Mouse (Mus musculus): ENCODE data around the gene Cse1l.
A peak's percentile ranks its signal among the peaks of the same experiment; 100 is the strongest.

Gene Cse1l

GRCm38 (mm10) chr2:166905711-166906522, at the start of gene Cse1l:
Gene Cse1l, plus strand, starts transcription at chr2:166906040.
- DNase-seq: peak; percentile 98 to 99

DNA sequence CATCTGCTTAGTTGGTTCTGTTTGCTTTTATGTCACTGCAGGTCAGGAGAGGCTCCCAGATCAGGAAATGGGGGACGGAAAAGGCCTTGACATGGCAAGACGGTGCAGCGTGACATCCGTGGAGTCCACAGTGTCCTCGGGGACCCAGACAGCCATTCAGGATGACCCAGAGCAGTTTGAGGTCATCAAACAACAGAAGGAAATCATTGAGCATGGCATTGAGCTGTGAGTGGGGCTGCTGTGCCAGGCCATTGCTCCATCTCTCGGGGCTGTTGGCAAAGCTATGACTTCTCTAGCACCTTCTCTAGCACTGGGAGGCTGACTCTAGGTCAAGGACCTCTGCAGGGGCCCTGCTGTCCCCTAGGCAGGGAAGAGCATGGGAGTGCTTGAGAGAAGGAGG, 49.5 kb upstream of the Cse1l start:
- DNase-seq: no peak

DNA sequence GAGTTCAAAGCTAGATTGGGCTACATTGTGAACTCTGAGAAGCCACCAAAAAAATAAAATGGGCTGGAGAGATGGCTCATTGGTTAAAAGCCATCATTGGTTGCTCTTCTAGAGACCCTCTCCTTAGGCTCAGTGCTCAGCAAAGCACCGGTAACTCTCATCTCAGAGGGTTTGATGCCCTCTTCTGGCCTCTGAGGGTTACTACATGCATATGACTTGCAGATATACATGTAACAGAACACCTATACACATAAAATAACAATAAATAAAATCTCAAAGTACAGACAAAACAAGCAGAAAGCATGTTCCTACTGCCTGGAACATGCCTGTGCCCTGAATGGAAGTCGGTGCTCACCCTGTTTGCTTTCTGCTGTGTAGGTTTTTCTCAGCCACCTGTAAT, 48.7 kb upstream of the Cse1l start:
- no peak for DNase-seq

DNA sequence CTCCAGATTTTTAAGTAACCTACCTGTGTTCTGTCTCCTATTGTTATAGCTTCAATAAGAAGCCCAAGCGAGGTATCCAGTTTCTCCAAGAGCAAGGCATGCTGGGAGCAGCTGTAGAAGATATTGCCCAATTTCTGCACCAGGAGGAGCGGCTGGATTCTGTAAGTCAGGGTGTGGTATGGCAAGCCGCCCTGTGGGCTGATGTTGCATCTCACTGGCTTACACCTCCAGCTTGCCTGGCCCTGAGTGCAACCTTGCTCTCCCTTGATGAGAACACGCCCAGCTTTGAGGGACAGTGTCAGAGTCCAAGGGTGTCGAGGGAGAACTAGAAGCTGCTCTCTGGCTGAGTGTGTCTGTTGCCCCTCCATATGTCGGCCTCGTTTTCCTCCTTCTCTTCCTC, 46.6 kb upstream of the Cse1l start:
- no peak for DNase-seq

DNA sequence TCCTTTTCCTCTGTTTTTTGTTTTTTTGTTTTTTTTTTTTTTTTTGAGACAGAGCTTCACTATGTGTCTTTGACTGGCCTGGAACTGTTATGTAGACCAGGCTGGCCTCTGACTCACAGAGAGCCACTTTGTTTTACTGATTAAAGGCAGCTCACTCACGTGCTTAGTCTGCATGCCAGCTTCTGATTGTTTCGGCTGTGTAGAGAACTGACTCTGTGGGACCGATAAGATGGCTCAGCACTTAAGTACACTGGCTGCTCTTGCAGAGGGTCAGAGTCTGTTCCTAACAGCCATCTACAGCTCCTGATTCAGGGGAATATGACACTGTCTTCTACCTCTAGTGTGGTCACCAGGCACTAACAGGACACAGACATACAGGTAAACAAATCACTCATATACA, 43.3 kb upstream of the Cse1l start:
- DNase-seq: no peak

DNA sequence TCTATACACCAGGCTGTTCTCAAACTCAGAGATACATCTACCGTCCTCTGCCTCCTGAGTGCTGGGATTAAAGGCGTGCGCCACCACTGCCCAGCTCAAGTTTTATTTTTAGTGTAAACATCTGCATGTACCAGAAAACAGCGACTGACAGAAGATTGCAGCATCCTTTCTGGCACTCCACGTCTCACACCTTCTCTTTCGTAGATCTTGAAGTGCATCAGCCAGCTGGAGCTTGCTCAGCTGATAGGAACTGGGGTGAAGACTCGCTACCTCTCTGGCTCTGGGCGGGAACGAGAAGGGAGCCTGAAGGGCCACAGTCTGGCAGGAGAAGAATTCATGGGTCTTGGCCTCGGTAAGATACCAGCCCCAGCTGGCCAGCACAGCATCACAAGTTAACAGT, 40.4 kb upstream of the Cse1l start:
- DNase-seq: no peak

- peak; percentile 18 to 25 for DNase-seq
Measured at GRCm38 (mm10) chr2:166870271-166870865, 35.5 kb upstream of the Cse1l start.

- DNase-seq: no peak
Measured at GRCm38 (mm10) chr2:166870899-166871298, 34.9 kb upstream of the Cse1l start.

DNA sequence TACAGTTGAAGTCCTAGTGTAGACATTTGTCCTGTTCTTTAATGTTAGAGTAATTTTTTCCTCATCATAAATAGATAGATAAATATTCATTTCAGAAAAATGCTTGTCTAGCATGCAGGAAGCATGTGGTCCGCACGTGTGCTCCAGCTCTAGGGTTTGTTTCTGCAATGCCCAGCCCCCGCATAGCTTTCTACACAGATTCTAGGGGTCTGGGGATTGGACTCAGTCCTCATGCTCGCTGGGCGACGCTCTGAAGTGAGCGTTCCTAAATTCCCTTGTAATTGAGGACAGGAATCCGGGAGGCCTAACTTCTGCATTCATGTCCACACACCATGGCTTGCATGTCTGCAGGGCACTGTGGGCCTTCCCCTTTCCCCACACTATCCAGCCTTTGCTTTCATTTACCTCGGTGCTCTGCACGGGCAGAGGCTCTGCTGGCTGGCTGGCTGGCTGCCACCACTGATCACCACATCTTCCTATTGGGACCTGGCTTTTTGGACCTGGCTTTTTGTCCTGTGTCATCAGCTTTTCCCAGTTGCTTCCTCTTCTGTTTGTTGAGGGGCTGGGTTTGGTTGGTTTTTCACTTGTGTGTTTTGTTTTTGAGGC, 31.1 kb upstream of the Cse1l start:
- DNase-seq: no peak

- peak; percentile 28 to 38 for DNase-seq
Measured at GRCm38 (mm10) chr2:166875561-166875960, 30.3 kb upstream of the Cse1l start.

DNA sequence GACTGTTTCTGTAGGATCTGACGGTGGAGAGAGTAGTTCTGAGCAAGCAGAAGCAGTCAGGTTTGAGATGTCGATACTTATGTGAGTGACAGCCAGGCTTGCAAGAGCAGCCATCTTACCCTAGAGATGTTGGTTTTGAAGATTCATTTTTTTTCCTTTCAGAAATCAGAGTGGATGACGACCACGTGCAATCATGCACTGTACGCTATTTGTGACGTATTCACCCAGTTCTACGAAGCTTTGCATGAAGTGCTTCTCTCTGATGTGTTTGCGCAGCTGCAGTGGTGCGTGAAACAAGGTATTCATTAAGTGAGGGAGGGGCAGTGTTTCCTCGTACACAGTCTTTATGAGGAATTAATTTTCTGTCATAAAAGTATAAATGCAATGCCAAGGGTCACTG, 29.5 kb upstream of the Cse1l start:
- DNase-seq: no peak

DNA sequence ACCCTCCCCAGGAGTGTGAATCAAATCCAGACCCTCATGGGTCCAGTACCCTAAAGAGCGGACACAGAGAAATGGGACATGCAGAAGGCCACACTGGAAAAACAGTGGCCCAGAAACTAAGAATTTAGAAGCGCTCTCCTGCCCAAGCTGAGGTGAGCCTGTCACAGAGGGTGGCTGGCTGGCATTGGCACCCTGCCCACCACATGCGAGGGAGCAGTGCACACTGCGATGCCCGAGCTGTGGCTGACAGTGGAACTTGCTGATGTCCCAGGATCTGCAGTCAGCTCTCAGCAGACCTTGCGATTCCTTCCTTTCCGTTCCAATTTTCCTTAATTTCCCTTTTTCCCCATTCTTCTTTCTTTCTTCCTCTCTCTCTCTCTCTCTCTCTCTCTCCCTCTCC, 20.8 kb upstream of the Cse1l start:
- DNase-seq: peak; percentile 58 to 77

- DNase-seq: no peak
Measured at GRCm38 (mm10) chr2:166885619-166886018, 20.2 kb upstream of the Cse1l start.

DNA sequence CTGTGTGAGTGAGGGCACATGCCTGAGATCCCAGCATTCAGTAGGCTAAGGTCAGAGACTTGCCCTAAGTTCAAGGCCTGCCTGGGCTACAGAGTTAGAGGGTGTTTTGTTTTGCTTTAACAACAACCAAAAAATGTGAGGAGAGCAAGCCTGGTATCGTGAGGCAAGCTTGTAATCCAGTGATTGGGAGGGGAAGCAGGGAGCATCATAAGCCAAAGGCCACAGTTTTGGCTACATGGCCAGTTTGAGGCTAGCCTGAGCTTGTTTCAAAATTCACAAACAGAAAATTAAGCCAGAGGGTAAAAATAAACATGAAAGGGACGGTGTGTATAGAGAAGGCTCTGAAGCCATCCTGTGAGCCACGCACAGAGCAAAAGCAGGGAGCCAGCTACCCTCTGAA, 19.6 kb upstream of the Cse1l start:
- no peak for DNase-seq

GRCm38 (mm10) chr2:166887816-166888215, 18.0 kb upstream of the Cse1l start:
- DNase-seq: no peak

DNA sequence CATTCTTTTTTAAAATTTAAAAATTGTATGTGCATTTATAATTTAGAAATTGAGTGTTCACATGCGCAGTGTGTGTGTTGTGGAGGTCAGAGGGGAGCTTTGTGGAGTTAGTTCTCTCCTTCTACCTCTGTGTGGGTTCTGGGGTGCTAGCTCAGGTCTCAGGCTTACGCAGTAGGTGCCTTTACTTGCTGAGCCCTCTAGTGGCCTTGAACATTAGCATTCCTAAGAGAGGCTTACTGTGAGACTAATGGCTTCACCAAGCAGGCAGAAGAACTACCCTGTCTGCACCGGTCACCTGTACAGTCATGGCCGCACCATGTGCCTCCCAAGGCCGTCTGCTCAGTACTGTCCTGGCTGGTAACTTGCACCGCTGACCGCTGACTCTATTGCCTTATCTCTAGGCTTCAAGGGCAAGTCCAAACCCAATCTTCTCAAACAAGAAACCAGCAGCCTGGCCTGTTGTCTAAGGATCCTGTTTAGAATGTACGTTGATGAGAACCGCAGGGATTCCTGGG, 14.4 kb upstream of the Cse1l start:
- no peak for DNase-seq

DNA sequence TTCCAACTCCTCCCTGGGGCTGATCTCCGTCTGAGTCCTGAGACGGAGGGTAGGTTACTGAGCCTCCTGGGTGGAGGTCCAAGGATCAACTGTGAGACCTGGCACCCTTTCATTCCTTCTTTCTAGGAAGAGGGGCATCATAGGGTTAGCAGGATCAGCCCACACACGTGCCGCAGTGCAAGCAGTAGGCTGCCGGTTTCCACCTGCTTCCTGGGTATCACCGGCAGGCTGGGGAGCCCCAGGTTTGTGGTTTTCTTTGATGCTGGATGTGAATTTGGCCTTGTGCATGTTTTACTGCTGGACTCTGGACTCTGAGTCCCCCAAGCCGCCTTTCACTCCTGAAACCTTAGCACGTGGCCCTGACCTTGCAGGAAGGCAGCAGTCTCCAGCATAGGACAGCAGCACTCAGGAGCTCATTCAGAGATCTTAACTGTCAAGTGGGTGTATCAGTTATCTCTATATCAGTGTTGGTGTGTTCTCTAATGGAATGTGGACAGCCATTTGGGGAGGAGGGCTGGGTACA, 13.6 kb upstream of the Cse1l start:
- DNase-seq: no peak

DNA sequence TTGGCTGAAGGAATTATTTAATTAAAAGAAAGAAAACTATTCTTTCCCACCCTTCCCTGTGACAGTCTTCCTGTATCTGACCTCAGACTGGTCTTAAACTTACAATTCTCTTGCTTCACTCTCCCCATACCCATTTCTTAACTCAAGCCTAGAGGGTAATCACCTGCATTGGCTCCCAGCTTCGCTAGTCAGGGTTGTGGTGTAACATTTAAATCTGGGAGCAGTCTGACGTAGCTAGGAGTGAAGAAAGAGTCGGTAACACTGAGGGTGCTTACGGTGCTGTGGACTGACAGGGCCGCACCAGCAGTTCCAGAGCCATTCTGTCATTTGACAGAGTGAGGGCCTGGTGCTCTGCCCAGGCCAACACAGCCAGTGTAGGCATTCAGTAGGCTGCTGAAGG, 12.8 kb upstream of the Cse1l start:
- no peak for DNase-seq

- DNase-seq: no peak
Measured at GRCm38 (mm10) chr2:166896368-166896767, 9.5 kb upstream of the Cse1l start.

- no peak for DNase-seq
Measured at GRCm38 (mm10) chr2:166896974-166897373, 8.9 kb upstream of the Cse1l start.

DNA sequence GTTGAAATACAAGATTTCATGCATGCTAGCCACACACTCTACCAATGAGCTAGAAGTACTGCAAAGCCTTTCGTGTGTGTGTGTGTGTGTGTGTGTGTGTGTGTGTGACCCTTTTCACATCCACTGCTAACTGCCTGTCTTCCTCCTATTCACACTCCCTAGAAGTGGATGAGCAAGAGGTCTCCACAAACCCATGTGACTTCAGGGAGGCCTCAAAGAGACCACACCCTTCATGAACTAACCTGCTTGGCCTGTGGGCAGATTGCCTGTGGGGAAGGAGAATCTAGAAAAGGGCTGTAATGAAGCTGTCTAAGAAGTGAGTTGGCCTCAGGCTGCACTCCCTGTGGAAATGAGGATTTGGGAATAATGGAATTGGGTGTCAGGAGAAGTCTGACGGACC, 6.7 kb upstream of the Cse1l start:
- no peak for DNase-seq

GRCm38 (mm10) chr2:166899746-166900145, 6.1 kb upstream of the Cse1l start:
- DNase-seq: no peak

- DNase-seq: no peak
Measured at GRCm38 (mm10) chr2:166900792-166901505, 4.9 kb upstream of the Cse1l start.

All from cerebellum, postnatal 36 days (tissue).